Mouse (Mus musculus): ENCODE data around the gene Mthfsl. TPM values are rescaled to one million over a fixed set of nuclear protein-coding genes. Genes with fewer than 3 reads are reported as not detected.
"Not testable (repeated sequence)": the region's sequence is repeated elsewhere in the genome, so short reads cannot be mapped to it uniquely, and the experiment has no call there.

Mthfsl gene
- polyA plus RNA-seq (2012; ENCODE audit: insufficient read depth, low replicate concordance): not detected in 2 replicates

DNA sequence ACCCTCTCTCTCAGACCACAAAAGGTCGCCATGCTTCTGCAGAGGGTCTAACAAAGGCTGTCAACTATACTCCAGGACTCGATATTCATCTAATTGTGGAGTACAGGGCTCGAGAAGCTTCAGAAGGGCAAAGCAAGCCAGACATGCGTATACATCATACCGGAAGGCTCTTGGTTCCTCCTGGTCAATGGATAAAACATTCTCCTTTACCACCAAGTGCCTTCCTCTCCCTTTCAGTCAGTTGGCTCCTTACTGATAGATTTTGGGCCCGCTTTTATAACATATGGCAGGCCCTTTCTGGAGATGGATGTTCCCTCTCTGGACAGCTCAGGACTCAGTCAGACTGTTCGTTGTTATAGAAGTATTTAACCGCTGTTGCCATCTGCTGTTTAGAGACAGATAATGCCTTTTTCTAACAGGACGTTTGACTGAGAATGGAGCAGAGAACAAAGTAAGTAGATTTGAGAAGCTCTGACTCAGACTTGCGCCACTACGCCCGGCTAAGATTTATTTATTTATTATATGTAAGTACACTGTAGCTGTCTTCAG, at the start of gene Mthfsl:
Mthfsl (minus strand) TSS at position 308 of the 549 bp plus-strand sequence.
- not testable (repeated sequence) for H3K9me3 ChIP-seq; H3K36me3 ChIP-seq (replicated peaks; ENCODE audit: low read length); H3K27me3 ChIP-seq (replicated peaks); H3K4me1 ChIP-seq
- peak within 1 kb of the TSS; percentile 89 for H3K4me3 ChIP-seq (replicated peaks)

DNA sequence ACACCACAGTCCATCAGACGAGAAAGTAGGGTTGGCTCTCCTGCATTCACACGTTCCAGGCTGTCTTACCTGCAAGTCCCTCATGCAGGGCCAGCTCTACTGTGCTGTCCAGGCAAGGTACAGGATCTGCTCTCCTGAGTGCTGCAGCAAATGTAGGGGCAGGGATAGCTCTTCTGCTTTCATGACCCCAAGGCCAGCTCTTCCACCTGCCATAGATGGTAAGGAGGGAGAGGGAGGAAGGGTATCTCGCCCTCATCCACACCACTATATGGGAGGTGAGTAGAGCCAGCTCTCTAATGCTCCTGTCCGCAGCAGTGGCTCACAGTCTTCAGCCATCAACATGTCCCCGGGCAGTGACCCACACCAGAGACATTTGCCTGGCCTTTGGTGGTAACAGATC, 49.4 kb upstream of the Mthfsl start:
- H3K4me3 ChIP-seq (replicated peaks); H3K27me3 ChIP-seq (replicated peaks); H3K36me3 ChIP-seq (replicated peaks; ENCODE audit: low read length); H3K9me3 ChIP-seq; H3K4me1 ChIP-seq: not testable (repeated sequence)

DNA sequence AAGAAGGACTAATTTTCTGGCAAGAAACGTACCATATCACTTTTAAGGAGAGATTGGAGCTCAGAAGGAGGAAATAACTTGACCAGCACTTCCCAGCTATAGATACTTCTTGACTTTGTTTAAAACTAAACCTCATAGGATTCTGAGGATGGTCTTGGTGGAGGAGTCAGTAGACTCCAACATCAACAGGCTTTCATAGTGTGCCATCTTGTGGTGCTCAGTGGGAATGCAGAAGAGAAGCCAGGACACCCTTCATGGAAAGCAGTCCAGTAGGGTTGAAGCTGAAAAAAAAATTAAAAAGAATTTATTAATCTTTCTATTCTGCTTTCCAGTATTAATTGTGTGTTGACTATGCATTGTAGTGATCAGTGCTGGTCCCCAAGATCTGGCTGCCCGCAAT, 26.6 kb upstream of the Mthfsl start:
- not testable (repeated sequence) for H3K4me1 ChIP-seq; H3K36me3 ChIP-seq (replicated peaks; ENCODE audit: low read length); H3K27me3 ChIP-seq (replicated peaks); H3K9me3 ChIP-seq; H3K4me3 ChIP-seq (replicated peaks)

DNA sequence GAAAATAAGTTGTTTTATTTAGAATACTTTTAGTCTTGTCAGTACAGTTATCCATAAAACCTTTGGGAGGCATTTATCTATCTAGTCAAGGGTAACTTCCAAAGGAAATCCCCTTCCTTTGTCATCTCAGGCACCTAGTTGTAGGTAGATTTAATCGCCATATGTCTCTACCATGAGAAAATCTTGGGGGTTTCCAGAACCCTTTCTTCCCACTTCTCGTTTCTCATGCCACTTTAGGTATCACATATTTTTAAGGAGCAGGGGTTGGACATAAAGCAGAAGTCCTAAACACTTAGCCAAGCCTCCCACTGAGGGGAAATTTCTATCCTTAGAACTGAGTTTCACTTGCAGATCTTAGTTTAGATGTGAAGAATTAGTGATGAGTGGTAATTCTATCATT, 25.9 kb upstream of the Mthfsl start:
- H3K36me3 ChIP-seq (replicated peaks; ENCODE audit: low read length): not testable (repeated sequence)

DNA sequence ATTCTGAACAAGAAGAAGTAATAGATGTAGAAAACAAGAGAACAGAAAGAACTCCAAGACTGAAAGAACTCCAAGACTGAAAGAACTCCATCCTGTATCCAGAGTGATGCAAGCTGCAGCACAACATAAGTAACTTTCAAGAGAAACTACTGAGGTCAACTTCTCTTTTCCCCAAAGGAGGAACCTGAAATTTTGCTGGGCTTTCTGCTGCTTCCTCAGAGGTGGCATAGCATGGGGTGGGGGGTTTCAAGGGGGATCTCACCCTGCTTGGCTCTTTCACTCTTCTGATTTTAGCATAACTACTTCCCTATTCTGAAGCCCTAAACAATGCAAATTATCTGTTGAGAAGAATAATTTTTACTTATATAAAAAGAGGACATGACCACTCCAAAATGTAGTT, 15.2 kb upstream of the Mthfsl start:
- not testable (repeated sequence) for H3K4me1 ChIP-seq; H3K36me3 ChIP-seq (replicated peaks; ENCODE audit: low read length); H3K9me3 ChIP-seq; H3K4me3 ChIP-seq (replicated peaks); H3K27me3 ChIP-seq (replicated peaks)

More for the DNA sequence above, 25.9 kb upstream of the Mthfsl start:
- H3K9me3 ChIP-seq; H3K4me1 ChIP-seq; H3K27me3 ChIP-seq (replicated peaks); H3K4me3 ChIP-seq (replicated peaks): not testable (repeated sequence)

DNA sequence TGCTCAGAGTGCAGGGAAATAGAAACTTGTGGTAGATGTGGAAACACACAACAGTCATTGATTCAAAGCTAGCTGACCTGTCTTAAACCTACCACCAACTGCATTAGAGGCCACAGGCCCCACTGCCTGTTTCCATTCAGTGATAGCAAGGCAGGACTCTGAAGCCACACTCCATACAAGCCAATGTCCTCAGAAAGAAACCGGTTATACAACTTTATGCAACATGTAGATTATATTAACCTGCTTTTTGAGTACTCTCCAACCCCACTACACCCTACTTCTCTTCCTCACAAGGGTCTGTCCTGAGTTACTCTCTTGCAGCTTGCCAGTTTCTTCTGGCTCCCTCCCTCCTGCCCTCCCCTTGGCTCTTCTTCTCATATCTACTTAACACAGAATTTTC, 13.1 kb upstream of the Mthfsl start:
- H3K9me3 ChIP-seq; H3K4me1 ChIP-seq; H3K36me3 ChIP-seq (replicated peaks; ENCODE audit: low read length); H3K27me3 ChIP-seq (replicated peaks); H3K4me3 ChIP-seq (replicated peaks): not testable (repeated sequence)

DNA sequence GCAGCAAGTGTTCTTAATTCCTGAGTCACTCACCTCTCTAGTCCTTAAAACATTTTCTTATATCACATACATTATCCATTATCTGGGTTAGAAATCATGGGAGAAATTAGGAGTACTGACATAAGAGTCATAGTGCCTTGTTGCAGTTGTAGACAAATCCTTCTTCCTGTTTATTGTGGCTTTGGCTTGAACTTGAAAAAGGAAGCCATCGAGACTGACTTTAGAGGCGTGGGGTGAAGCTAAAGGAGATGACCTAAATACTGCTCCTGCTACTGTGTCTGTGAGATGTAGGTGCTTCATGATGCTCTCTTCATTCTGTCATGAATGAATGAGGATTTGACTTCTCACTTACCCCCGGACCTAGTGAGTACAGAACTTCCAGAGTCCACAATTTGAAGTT, 12.2 kb upstream of the Mthfsl start:
- H3K27me3 ChIP-seq (replicated peaks): not testable (repeated sequence)

DNA sequence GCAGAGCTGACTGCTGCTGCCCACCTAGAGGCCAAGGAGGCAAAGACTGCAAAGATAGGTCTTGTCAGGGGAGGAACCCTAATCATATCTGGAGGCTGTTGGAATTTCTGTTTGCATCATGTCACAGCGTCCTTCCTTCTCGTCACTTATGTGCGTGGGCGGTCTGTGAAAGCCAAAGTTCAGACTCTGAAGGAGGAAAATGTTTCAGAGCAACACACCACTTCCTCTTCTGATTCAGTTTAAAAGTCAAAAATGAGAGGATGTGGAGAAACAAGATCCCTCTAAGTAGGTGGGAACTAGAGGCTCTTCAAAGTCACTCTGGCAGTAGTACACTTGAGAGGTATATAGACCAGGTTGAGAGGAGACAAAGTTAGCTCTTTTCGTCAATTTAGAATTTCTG, 11.6 kb upstream of the Mthfsl start, which contains the start of gene Bcl2a1d:
Bcl2a1d (minus strand) TSS at position 187 of the 400 bp plus-strand sequence.
- not testable (repeated sequence) for H3K27me3 ChIP-seq (replicated peaks); H3K9me3 ChIP-seq; H3K4me1 ChIP-seq; H3K36me3 ChIP-seq (replicated peaks; ENCODE audit: low read length); H3K4me3 ChIP-seq (replicated peaks)

More for the DNA sequence above, 12.2 kb upstream of the Mthfsl start:
- not testable (repeated sequence) for H3K9me3 ChIP-seq; H3K36me3 ChIP-seq (replicated peaks; ENCODE audit: low read length); H3K4me1 ChIP-seq; H3K4me3 ChIP-seq (replicated peaks)

DNA sequence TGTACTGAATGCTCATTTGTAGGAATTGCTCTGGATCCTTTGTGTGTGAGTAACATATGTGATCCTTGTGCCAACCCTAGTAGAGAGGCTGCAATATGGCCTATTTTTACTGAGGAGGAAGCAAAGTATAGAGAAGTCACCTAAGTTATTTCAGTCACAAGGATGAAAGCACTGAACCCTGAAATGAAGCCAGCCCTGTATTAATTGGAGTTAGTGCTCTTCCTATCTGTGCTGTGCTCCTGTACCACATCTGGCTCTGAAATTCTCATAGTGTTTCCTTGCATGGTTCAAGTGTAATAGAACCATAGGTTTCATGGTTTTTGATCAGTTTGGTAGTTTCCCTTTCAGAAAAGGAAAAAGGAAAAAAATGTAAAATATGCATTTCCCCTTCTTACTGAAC, 8.2 kb upstream of the Mthfsl start:
- H3K4me3 ChIP-seq (replicated peaks); H3K9me3 ChIP-seq; H3K36me3 ChIP-seq (replicated peaks; ENCODE audit: low read length); H3K27me3 ChIP-seq (replicated peaks); H3K4me1 ChIP-seq: not testable (repeated sequence)

DNA sequence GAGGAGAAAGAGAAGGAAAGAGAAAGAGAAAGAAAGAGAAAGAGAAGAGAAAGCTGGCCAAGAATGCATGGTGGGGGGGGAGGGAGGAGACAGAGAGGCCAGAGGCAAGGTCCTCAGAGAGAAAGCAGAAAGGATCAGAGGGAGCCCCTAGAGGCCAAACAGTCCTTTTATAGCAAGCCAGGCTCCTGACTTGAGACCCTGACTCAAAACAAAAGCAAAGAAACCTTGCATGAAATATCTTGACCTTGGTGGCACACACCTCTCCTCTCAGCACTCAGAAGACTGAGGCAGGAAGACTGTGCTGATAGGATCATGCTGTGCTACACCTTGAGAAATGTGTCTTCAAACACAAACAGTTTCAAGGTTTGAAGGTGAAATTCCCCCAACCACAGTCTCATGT, 1.5 kb upstream of the Mthfsl start:
- H3K4me1 ChIP-seq; H3K27me3 ChIP-seq (replicated peaks); H3K4me3 ChIP-seq (replicated peaks); H3K9me3 ChIP-seq; H3K36me3 ChIP-seq (replicated peaks; ENCODE audit: low read length): not testable (repeated sequence)

DNA sequence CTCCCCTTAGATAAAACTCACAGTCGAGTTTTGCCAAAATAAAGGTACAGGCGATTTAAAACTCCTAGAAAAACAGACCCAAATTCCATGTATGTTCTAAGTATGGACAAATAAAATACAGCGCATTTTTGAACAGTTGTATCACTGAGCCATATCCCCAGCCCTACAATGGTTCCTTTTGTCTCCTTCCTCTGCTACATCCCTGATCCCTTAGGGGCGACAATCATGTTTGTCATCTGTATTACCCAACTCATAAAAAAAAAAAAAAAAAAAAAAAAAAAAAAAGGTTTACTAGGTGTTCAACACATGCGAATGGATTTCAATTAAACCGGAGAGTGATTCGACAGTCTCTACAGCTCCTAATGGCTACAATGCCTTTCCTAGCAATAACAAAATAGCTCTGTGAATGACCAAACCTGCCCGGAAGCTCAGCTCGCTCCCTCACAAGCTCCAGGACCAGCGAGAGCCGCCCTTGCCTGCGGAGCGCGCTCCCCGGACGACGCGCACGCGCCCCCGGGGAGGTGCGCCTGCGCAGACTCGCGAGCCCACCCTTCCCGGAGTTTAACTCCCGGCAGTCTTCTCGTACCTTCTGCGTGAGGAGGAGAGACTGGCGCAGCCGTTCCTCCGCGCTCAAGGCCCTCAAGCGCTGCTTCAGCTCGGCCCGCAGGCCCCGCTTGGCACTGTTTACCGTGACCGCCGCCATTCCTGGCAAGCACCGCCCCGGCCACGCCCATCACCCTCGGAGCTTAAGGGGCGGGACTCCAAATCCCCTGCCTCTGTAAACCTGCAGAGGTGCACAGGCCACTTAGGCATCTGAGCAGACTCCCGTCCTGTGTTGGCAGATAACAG, 799 bp downstream of the Mthfsl start:
- H3K9me3 ChIP-seq; H3K4me1 ChIP-seq; H3K36me3 ChIP-seq (replicated peaks; ENCODE audit: low read length); H3K27me3 ChIP-seq (replicated peaks); H3K4me3 ChIP-seq (replicated peaks): not testable (repeated sequence)

DNA sequence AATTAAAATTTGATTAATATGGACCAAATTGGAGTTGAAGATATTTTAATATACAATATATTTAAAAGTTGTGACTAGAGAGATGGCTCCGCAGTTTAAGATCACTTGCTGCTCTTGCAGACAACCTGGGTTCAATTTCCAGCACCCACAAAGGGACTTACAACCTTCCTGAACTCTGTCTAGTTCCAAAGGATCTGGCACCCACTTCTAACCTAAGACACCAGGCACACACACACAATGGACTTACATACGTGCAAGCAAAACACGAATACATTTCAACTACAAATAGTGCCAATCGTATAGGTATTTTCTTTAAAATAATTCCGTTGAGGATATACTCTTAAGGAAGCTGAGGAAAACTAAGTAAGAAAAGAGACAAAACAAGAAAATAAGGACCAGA, 1.5 kb downstream of the Mthfsl start:
- not testable (repeated sequence) for H3K4me1 ChIP-seq; H3K27me3 ChIP-seq (replicated peaks); H3K9me3 ChIP-seq; H3K4me3 ChIP-seq (replicated peaks); H3K36me3 ChIP-seq (replicated peaks; ENCODE audit: low read length)

DNA sequence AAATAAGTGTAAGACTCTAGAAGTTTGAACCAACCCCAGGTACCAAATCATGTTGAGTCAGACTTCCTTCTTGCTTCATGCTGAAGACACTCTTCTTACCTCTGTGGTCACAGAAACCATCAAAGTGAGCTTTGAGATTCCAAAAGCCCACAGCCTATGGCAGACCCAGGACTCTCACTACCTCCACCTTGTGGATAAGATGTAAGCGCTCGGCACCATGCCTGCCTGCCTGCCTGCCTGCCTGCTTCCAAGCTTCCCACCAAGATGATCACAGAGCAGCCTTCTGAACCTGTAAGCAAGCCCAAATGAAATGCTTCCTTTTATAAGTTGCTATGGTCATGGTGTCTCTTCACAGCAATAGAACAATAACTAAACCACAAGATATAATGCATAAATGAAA, 2.0 kb downstream of the Mthfsl start:
- not testable (repeated sequence) for H3K9me3 ChIP-seq; H3K36me3 ChIP-seq (replicated peaks; ENCODE audit: low read length); H3K4me3 ChIP-seq (replicated peaks); H3K27me3 ChIP-seq (replicated peaks); H3K4me1 ChIP-seq

DNA sequence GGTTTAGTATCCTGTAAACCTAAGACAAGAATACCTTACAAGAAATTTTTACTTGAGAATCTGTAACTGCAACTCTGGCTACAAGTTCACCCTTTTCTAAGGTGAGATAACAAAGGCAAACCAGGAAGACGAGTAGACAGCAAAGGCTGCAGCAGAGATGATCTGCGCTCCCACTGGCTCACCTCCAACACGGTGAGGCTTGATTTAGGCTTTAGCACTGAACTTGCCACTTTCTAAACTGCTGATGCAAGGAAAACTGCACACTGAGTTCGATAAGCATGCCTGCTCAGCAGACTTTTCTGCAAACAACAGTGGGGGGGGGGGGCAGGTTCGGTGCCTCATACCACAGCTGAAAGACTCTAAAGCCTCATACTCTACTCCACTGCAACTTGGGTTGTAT, 5.6 kb downstream of the Mthfsl start:
- not testable (repeated sequence) for H3K4me3 ChIP-seq (replicated peaks); H3K4me1 ChIP-seq; H3K36me3 ChIP-seq (replicated peaks; ENCODE audit: low read length); H3K9me3 ChIP-seq; H3K27me3 ChIP-seq (replicated peaks)

DNA sequence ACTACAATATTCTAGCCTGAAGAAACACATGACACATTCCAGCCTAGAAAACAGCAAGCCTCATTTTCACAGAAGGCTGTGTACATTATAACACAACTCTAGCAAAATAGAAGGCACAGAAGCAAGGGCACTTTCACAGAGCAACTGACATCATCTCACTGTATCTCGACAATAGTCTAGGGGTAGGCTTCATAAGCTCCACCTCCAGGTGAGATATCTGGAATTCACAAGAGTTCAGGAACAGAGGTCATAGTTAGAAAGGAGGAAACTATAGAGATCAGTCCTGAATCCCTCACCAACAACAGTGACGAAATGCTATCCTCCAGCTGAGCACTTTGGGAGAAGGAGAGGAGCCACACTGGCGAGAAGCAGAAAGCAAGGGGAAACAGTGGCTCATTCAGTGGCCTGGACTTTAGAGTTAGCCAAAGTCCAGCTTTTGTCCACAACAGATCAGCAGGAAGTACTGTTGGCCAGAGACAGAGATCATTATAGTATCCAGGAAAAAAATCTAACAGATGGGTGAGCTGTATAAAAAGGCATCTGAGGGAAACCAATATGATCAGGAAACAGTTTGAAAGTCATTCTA, 7.8 kb downstream of the Mthfsl start:
- H3K27me3 ChIP-seq (replicated peaks); H3K4me3 ChIP-seq (replicated peaks); H3K9me3 ChIP-seq; H3K36me3 ChIP-seq (replicated peaks; ENCODE audit: low read length); H3K4me1 ChIP-seq: not testable (repeated sequence)

DNA sequence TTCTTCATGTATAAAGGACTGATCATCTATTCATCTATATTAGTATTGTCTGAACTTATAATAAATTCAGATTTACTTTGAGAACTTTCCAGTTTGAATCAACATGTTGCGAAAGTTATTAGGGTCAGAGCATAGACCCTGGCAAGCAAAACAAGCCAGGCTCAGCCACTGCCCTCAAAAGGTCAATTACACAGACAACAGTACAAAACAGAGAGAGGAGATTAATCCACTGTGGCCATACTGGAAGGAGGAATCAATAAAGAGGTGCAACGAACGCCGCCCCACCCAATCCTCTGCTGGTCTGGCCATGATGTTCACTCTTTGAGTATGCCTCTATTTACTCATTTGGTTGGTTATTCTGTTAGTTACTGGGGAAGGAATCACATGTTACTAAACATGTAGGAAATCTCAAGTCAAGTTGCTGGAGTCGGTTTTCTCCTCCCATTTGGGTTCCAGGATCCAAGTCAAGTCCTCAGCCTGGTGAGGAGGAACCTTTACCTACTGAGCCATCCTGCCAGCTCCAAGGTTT, 9.1 kb downstream of the Mthfsl start:
- H3K4me1 ChIP-seq; H3K9me3 ChIP-seq; H3K27me3 ChIP-seq (replicated peaks); H3K36me3 ChIP-seq (replicated peaks; ENCODE audit: low read length); H3K4me3 ChIP-seq (replicated peaks): not testable (repeated sequence)

Measured in megakaryocyte, embryonic 14.5 days (primary cell).